23 mouse cellular contexts compared by ENCODE assay signal in genomic region chr4:141540844-141541243, GRCm38 (mm10). TPM values are rescaled to one million over a fixed set of nuclear protein-coding genes. Genes with fewer than 3 reads are reported as not detected.
DNase-seq lines count a peak whose midpoint lies in the region; ATAC-seq and TF ChIP-seq lines count a peak whose summit lies in the region.
"Had no signal": no experiment of that assay in that cellular context is flagged by ENCODE, and none has a peak within 500 bp of the region (broad histone marks: within the 10 kb centered on the region; RNA-seq: fewer than 3 reads in every experiment).

No protein-coding gene starts in this region.

- in situ Hi-C loops in CH12.LX (cut with MboI; ENCODE audit: low pct_ligation_motif_present, low pct_unique_long_range_greater_than_20kb, low sequenced_read_pairs), result no loop called here

- H3K9me3 ChIP-seq in forebrain, embryonic 14.5 days (replicated peaks; ENCODE audit: control insufficient read depth, low read length), result no peaks in the 10 kb centered on the region
- no peaks in the 10 kb centered on the region for H3K9me3 ChIP-seq in forebrain, embryonic 11.5 days (ENCODE audit: control insufficient read depth, low read length)
- H3K9me3 ChIP-seq in CH12.LX (replicated peaks; ENCODE audit: low read length), result no peaks in the 10 kb centered on the region
- H3K9me3 ChIP-seq in forebrain, embryonic 15.5 days, result no peaks in the 10 kb centered on the region
- H3K9me3 ChIP-seq: heart, embryonic 13.5 days; hindbrain, embryonic 13.5 days; megakaryocyte, embryonic 14.5 days had no signal

- 73% methylated on average over 3 of the region's 3 CpGs for WGBS in forebrain, embryonic 14.5 days
- WGBS in forebrain, embryonic 11.5 days, result 77% methylated on average over 3 of the region's 3 CpGs
- WGBS in forebrain, embryonic 15.5 days, result 63% methylated on average over 3 of the region's 3 CpGs

- dilution Hi-C loops in CH12.LX (cut with MboI; ENCODE audit: extremely low pct_ligation_motif_present, extremely low pct_unique_long_range_greater_than_20kb, low sequenced_read_pairs), result no loop called here

- no peak for TF ChIP-seq POLR2A in CH12.LX (IDR thresholded peaks at IDR 0.05; ENCODE audit: low read depth, low read length)

- H3K4me1 ChIP-seq in forebrain, embryonic 14.5 days (ENCODE audit: control insufficient read depth, insufficient read depth, low read length), result peaks cover 8% of the 10 kb centered on the region
- H3K4me1 ChIP-seq in forebrain, embryonic 11.5 days (replicated peaks; ENCODE audit: control insufficient read depth, insufficient read depth, low read length), result peaks cover 3% of the 10 kb centered on the region; the same call in 1 of the 2 replicates
- H3K4me1 ChIP-seq in CH12.LX (ENCODE audit: control insufficient read depth in 1 of 2, insufficient read depth in 2 of 2), result peaks cover 4 to 36% of the 10 kb centered on the region in 2 experiments; a peak in 2 of 4 replicates
- H3K4me1 ChIP-seq in forebrain, embryonic 15.5 days, result peaks cover 35% of the 10 kb centered on the region

- TF ChIP-seq CTCF in CH12.LX (conservative IDR thresholded peaks at IDR 0.05 in 1 of 2, IDR thresholded peaks at IDR 0.05 in 1 of 2; ENCODE audit: low read depth in 2 of 2, low read length in 2 of 2), result no peak

- H3K36me3 ChIP-seq in forebrain, embryonic 14.5 days (ENCODE audit: control insufficient read depth, insufficient read depth, low read length), result no peaks in the 10 kb centered on the region
- H3K36me3 ChIP-seq in forebrain, embryonic 11.5 days (ENCODE audit: control insufficient read depth, insufficient read depth, low read length), result no peaks in the 10 kb centered on the region
- H3K36me3 ChIP-seq in CH12.LX (replicated peaks in 1 of 2; ENCODE audit: control insufficient read depth in 1 of 2, insufficient read depth in 1 of 2, low read length in 1 of 2), result no peaks in the 10 kb centered on the region
- H3K36me3 ChIP-seq in forebrain, embryonic 15.5 days, result no peaks in the 10 kb centered on the region
- H3K36me3 ChIP-seq: heart, embryonic 13.5 days; hindbrain, embryonic 13.5 days had no signal

- no peak for DNase-seq in forebrain, embryonic 14.5 days (ENCODE audit: low spot score)
- no peak for DNase-seq in forebrain, embryonic 11.5 days (ENCODE audit: low spot score)
- peak; percentile 49 for DNase-seq in 3T3-L1 (ENCODE audit: low read depth, low spot score)
- DNase-seq in CH12.LX (ENCODE audit: extremely low read depth), result no peak
- no peak for DNase-seq in cerebellum, adult 9-11 months
- no peak for DNase-seq in thymus, postnatal 25 days
- DNase-seq: adrenal gland, adult 8-10 months; cerebellum, adult 2 months; cerebellum, postnatal 36 days; embryo, embryonic 11 days; gastrocnemius, postnatal 25 days; heart, adult 18-20 months; kidney, adult 18-20 months; layer of hippocampus, adult 9-11 months; lung, adult 18-20 months; lung, postnatal 14 days; midbrain, embryonic 14.5 days; right cerebral cortex, postnatal 14 days had no signal

- no peak overlapping the region for H3K4me2 ChIP-seq in forebrain, embryonic 14.5 days (ENCODE audit: low read length)
- H3K4me2 ChIP-seq in forebrain, embryonic 11.5 days (ENCODE audit: low read depth, low read length, severe bottlenecking), result no peak overlapping the region
- H3K4me2 ChIP-seq in CH12.LX (ENCODE audit: insufficient read depth, low read depth, poor library complexity, severe bottlenecking), result peak overlapping the region; percentile 79
- H3K4me2 ChIP-seq in forebrain, embryonic 15.5 days (replicated peaks), result no peak overlapping the region
- H3K4me2 ChIP-seq: hindbrain, embryonic 13.5 days had no signal

- no peak overlapping the region for H3K4me3 ChIP-seq in forebrain, embryonic 14.5 days (ENCODE audit: low read depth, low read length)
- H3K4me3 ChIP-seq in forebrain, embryonic 11.5 days (ENCODE audit: low read depth, low read length), result no peak overlapping the region
- peak overlapping the region in 1 of 3 experiments; percentile 15 for H3K4me3 ChIP-seq in CH12.LX (replicated peaks in 1 of 3; ENCODE audit: low read depth in 2 of 3, low read length in 2 of 3, poor library complexity in 1 of 3)
- H3K4me3 ChIP-seq in forebrain, embryonic 15.5 days, result no peak overlapping the region
- H3K4me3 ChIP-seq: heart, embryonic 13.5 days; hindbrain, embryonic 13.5 days; megakaryocyte, embryonic 14.5 days had no signal

- TF ChIP-seq RAD21 in CH12.LX (IDR thresholded peaks at IDR 0.05; ENCODE audit: low read depth, low read length), result no peak

- no peaks in the 10 kb centered on the region for H3K27me3 ChIP-seq in forebrain, embryonic 14.5 days (replicated peaks; ENCODE audit: control insufficient read depth, insufficient read depth, low read length)
- H3K27me3 ChIP-seq in forebrain, embryonic 11.5 days (ENCODE audit: control insufficient read depth, insufficient read depth, low read length), result no peaks in the 10 kb centered on the region
- H3K27me3 ChIP-seq in CH12.LX (replicated peaks), result no peaks in the 10 kb centered on the region
- no peaks in the 10 kb centered on the region for H3K27me3 ChIP-seq in forebrain, embryonic 15.5 days
- H3K27me3 ChIP-seq: heart, embryonic 13.5 days; hindbrain, embryonic 13.5 days; megakaryocyte, embryonic 14.5 days; Patski had no signal

- 0 out of 2 replicates have a peak overlapping the region, but pooled peaks have one; percentile 35 for H3K27ac ChIP-seq in forebrain, embryonic 14.5 days (ENCODE audit: low read depth, low read length)
- H3K27ac ChIP-seq in forebrain, embryonic 11.5 days (ENCODE audit: low read depth, low read length), result no peak overlapping the region
- H3K27ac ChIP-seq in CH12.LX (ENCODE audit: insufficient read depth, low read depth), result peak overlapping the region; percentile 90
- H3K27ac ChIP-seq in forebrain, embryonic 15.5 days (replicated peaks), result 0 out of 2 replicates have a peak overlapping the region, but pooled peaks have one; percentile 74

- no peak for TF ChIP-seq EP300 in CH12.LX (IDR thresholded peaks at IDR 0.05; ENCODE audit: low read length)

- no peak overlapping the region for H3K9ac ChIP-seq in forebrain, embryonic 14.5 days (ENCODE audit: low read length)
- H3K9ac ChIP-seq in forebrain, embryonic 11.5 days (ENCODE audit: low read length), result no peak overlapping the region
- peak overlapping the region; percentile 50; the same call in 1 of the 2 replicates for H3K9ac ChIP-seq in CH12.LX (ENCODE audit: insufficient read depth, low read depth)
- H3K9ac ChIP-seq in forebrain, embryonic 15.5 days (replicated peaks), result no peak overlapping the region
- H3K9ac ChIP-seq: heart, embryonic 13.5 days; hindbrain, embryonic 13.5 days had no signal

- no peak for ATAC-seq in forebrain, embryonic 14.5 days
- ATAC-seq in forebrain, embryonic 11.5 days (replicated peaks; ENCODE audit: low FRiP score), result no peak
- no peak for ATAC-seq in forebrain, embryonic 15.5 days (replicated peaks)
- ATAC-seq: Patski had no signal

- peaks cover 22% of the 10 kb centered on the region for H3K79me2 ChIP-seq in CH12.LX (replicated peaks; ENCODE audit: control insufficient read depth, extremely low read depth, insufficient read depth, poor library complexity, severe bottlenecking)

TF ChIP-seq in CH12.LX, 34 proteins besides CTCF, POLR2A, EP300 and RAD21:
- TF ChIP-seq SMC3 (IDR thresholded peaks at IDR 0.05; ENCODE audit: low read depth, low read length) (no peak), IRF4 (IDR thresholded peaks at IDR 0.05; ENCODE audit: low read depth, low read length) (0 out of 2 replicates have a peak, but pooled peaks have one; percentile 18), TBP (conservative IDR thresholded peaks at IDR 0.05; ENCODE audit: low read depth, low read length) (0 out of 2 replicates have a peak, but pooled peaks have one; percentile 17), JUND (conservative IDR thresholded peaks at IDR 0.05; ENCODE audit: low read depth, low read length) (no peak), MAX (IDR thresholded peaks at IDR 0.05; ENCODE audit: low read length) (no peak), MAFK (IDR thresholded peaks at IDR 0.05; ENCODE audit: insufficient replicate concordance, low read length) (peak; percentile 81; the same call in 1 of the 2 replicates), NELFE (IDR thresholded peaks at IDR 0.05; ENCODE audit: low read depth, low read length) (no peak), SIN3A (IDR thresholded peaks at IDR 0.05; ENCODE audit: low read length) (no peak)

RNA-seq across cellular contexts. Expression of gene Spen, which starts 2.4 kb away (rescaled TPM):
- polyA plus RNA-seq in forebrain, embryonic 14.5 days (2014; fragmentation: Nextera tagmentation; extraction: Ambion mirVana), result 10.7 and 14.0 TPM in 2 replicates
- 17.1 and 19.2 TPM in 2 replicates for polyA plus RNA-seq in forebrain, embryonic 11.5 days (2014; fragmentation: Nextera tagmentation; extraction: Ambion mirVana)
- 10.2 and 10.8 TPM in 2 replicates for total RNA-seq in CH12.LX (2012; rRNA removed)
- total RNA-seq in CH12.LX (2014; rRNA removed), result 2.6 and 4.0 TPM in 2 replicates
- polyA plus RNA-seq in CH12.LX (2012; ENCODE audit: insufficient read length, low read depth), result 21.3 and 21.6 TPM in 2 replicates
- polyA plus RNA-seq in forebrain, embryonic 15.5 days (2015; fragmentation: Nextera tagmentation; extraction: Ambion mirVana), result 18.5 and 18.9 TPM in 2 replicates
